ENCODE assay signal across 8 mouse cellular contexts in genomic region chr5:136566812-136567175, GRCm38 (mm10). TPM values are rescaled to one million over a fixed set of nuclear protein-coding genes. Genes with fewer than 3 reads are reported as not detected.
DNase-seq lines count a peak whose midpoint lies in the region; ATAC-seq and TF ChIP-seq lines count a peak whose summit lies in the region.

No protein-coding gene starts in this region.

- peak overlapping the region; percentile 75 for H3K9ac ChIP-seq in lung, embryonic 14.5 days
- H3K9ac ChIP-seq in embryonic facial prominence, embryonic 11.5 days (replicated peaks; ENCODE audit: low read length), result peak overlapping the region; percentile 93
- peak overlapping the region; percentile 91 for H3K9ac ChIP-seq in intestine, embryonic 15.5 days
- peak overlapping the region; percentile 94 for H3K9ac ChIP-seq in midbrain, postnatal 0 days (replicated peaks; ENCODE audit: low read length, poor library complexity, severe bottlenecking)

- peaks cover 15% of the 10 kb centered on the region for H3K4me1 ChIP-seq in lung, embryonic 14.5 days (ENCODE audit: insufficient read depth)
- H3K4me1 ChIP-seq in embryonic facial prominence, embryonic 11.5 days (ENCODE audit: control insufficient read depth, insufficient read depth, low read length), result no peaks in the 10 kb centered on the region
- H3K4me1 ChIP-seq in intestine, embryonic 15.5 days (replicated peaks), result peaks cover 17% of the 10 kb centered on the region
- peaks cover 10% of the 10 kb centered on the region; the same call in 1 of the 2 replicates for H3K4me1 ChIP-seq in midbrain, postnatal 0 days (ENCODE audit: insufficient read depth, low read length)

- ATAC-seq in lung, embryonic 14.5 days (ENCODE audit: insufficient read depth), result peak; percentile 38
- peak; percentile 9; the same call in 1 of the 2 replicates for ATAC-seq in embryonic facial prominence, embryonic 11.5 days (replicated peaks; ENCODE audit: insufficient number of reproducible peaks, low FRiP score, low TSS enrichment, low read depth)
- ATAC-seq in intestine, embryonic 15.5 days, result peak; percentile 67
- ATAC-seq in midbrain, postnatal 0 days (ENCODE audit: low FRiP score), result peak; percentile 61

- peaks cover 22% of the 10 kb centered on the region for H3K27me3 ChIP-seq in lung, embryonic 14.5 days (ENCODE audit: insufficient read depth, low read length)
- H3K27me3 ChIP-seq in embryonic facial prominence, embryonic 11.5 days (ENCODE audit: control insufficient read depth, insufficient read depth, low read length), result peaks cover 10% of the 10 kb centered on the region
- 0 out of 2 replicates have a peak, but pooled peaks cover 4% of the 10 kb centered on the region for H3K27me3 ChIP-seq in intestine, embryonic 15.5 days (replicated peaks)
- peaks cover 5% of the 10 kb centered on the region; the same call in 1 of the 2 replicates for H3K27me3 ChIP-seq in midbrain, postnatal 0 days (ENCODE audit: insufficient read depth, low read length)

- no peak for TF ChIP-seq CTCF in lung, embryonic 14.5 days (IDR thresholded peaks at IDR 0.05; ENCODE audit: low read depth)
- TF ChIP-seq CTCF in midbrain, postnatal 0 days (IDR thresholded peaks at IDR 0.05), result no peak

- H3K36me3 ChIP-seq in lung, embryonic 14.5 days (ENCODE audit: insufficient read depth), result no peaks in the 10 kb centered on the region
- no peaks in the 10 kb centered on the region for H3K36me3 ChIP-seq in embryonic facial prominence, embryonic 11.5 days (replicated peaks; ENCODE audit: control insufficient read depth, insufficient read depth, low read depth, low read length)
- no peaks in the 10 kb centered on the region for H3K36me3 ChIP-seq in intestine, embryonic 15.5 days
- no peaks in the 10 kb centered on the region for H3K36me3 ChIP-seq in midbrain, postnatal 0 days (ENCODE audit: insufficient read depth, low read length)

- no peaks in the 10 kb centered on the region for H3K9me3 ChIP-seq in lung, embryonic 14.5 days (ENCODE audit: low read depth, low read length)
- H3K9me3 ChIP-seq in embryonic facial prominence, embryonic 11.5 days (replicated peaks; ENCODE audit: control insufficient read depth, low read length), result no peaks in the 10 kb centered on the region
- no peaks in the 10 kb centered on the region for H3K9me3 ChIP-seq in intestine, embryonic 15.5 days
- H3K9me3 ChIP-seq in midbrain, postnatal 0 days (ENCODE audit: low read length), result no peaks in the 10 kb centered on the region

- DNase-seq in embryo, embryonic 10 days (ENCODE audit: low spot score), result peak; percentile 46
- DNase-seq in embryo, embryonic 9.5 days (ENCODE audit: extremely low spot score), result no peak
- DNase-seq in lung, embryonic 14.5 days, result no peak
- DNase-seq in lung, adult 18-20 months, result no peak
- DNase-seq in embryonic facial prominence, embryonic 11.5 days (ENCODE audit: low spot score), result no peak
- DNase-seq in midbrain, postnatal 0 days (ENCODE audit: low spot score), result no peak
- DNase-seq in cerebellum, adult 11-12 months, result no peak

- WGBS in lung, embryonic 14.5 days, result under 1% methylated on average over 31 of the region's 31 CpGs
- WGBS in embryonic facial prominence, embryonic 11.5 days, result 1% methylated on average over 28 of the region's 31 CpGs
- WGBS in intestine, embryonic 15.5 days, result under 1% methylated on average over 30 of the region's 31 CpGs
- under 1% methylated on average over 23 of the region's 31 CpGs for WGBS in midbrain, postnatal 0 days

- H3K4me2 ChIP-seq in lung, embryonic 14.5 days, result peak overlapping the region; percentile 99
- H3K4me2 ChIP-seq in embryonic facial prominence, embryonic 11.5 days (ENCODE audit: low read depth, low read length), result peak overlapping the region; percentile 81
- peak overlapping the region; percentile 98 for H3K4me2 ChIP-seq in intestine, embryonic 15.5 days (replicated peaks)
- H3K4me2 ChIP-seq in midbrain, postnatal 0 days (ENCODE audit: low read depth, low read length, poor library complexity, severe bottlenecking), result peak overlapping the region; percentile 100

- H3K4me3 ChIP-seq in lung, embryonic 14.5 days (ENCODE audit: low read depth, low read length), result peak overlapping the region; percentile 64
- peak overlapping the region; percentile 82 for H3K4me3 ChIP-seq in embryonic facial prominence, embryonic 11.5 days (ENCODE audit: low read depth, low read length)
- H3K4me3 ChIP-seq in intestine, embryonic 15.5 days (replicated peaks), result peak overlapping the region; percentile 98
- peak overlapping the region; percentile 96 for H3K4me3 ChIP-seq in midbrain, postnatal 0 days (ENCODE audit: low read depth, low read length)

- H3K27ac ChIP-seq in lung, embryonic 14.5 days (ENCODE audit: low read depth), result peak overlapping the region; percentile 93
- peak overlapping the region; percentile 84 for H3K27ac ChIP-seq in embryonic facial prominence, embryonic 11.5 days (replicated peaks; ENCODE audit: low read depth, low read length)
- peak overlapping the region; percentile 93 for H3K27ac ChIP-seq in intestine, embryonic 15.5 days
- peak overlapping the region; percentile 93 for H3K27ac ChIP-seq in midbrain, postnatal 0 days (ENCODE audit: low read depth, low read length)

RNA-seq across cellular contexts. Expression of gene Cux1, which starts 0.5 kb away (rescaled TPM):
- polyA plus RNA-seq in lung, embryonic 14.5 days (2014; fragmentation: Nextera tagmentation; extraction: Ambion mirVana), result 99.5 and 104 TPM in 2 replicates
- 64.9 and 71.2 TPM in 2 replicates for polyA plus RNA-seq in embryonic facial prominence, embryonic 11.5 days (2014; fragmentation: Nextera tagmentation; extraction: Ambion mirVana)
- polyA plus RNA-seq in intestine, embryonic 15.5 days (2015; fragmentation: Nextera tagmentation; extraction: Ambion mirVana), result 62.5 and 68.2 TPM in 2 replicates
- total RNA-seq in midbrain, postnatal 0 days (2014; rRNA removed), result 130 and 133 TPM in 2 replicates
- polyA plus RNA-seq in midbrain, postnatal 0 days (2015; fragmentation: Nextera tagmentation; extraction: Ambion mirVana), result 89.0 and 97.9 TPM in 2 replicates

Comparison
In these comparisons a context has a peak if more than half of its experiments do, and no peak if none do; other contexts are left out.
1. ATAC-seq: peak in every context shown above with its lines; median percentile 67 in intestine, embryonic 15.5 days; 61 in midbrain, postnatal 0 days; 38 in lung, embryonic 14.5 days; 9 in embryonic facial prominence, embryonic 11.5 days.